Mouse (Mus musculus) liver, embryonic 15.5 days (tissue): ENCODE results near the gene Alpk1. TPM values are rescaled to one million over a fixed set of nuclear protein-coding genes. Genes with fewer than 3 reads are reported as not detected.

Experiments
- ATAC-seq: fragments of 200-750 bp; cut with Nextera tagmentation; 2 replicates; pipeline ENCODE4 v1.8.0; 2017; ENCODE audit warnings: moderate number of reproducible peaks, mild to moderate bottlenecking, moderate library complexity; ENCODE audit not compliant: insufficient read depth
- H3K27ac ChIP-seq: fragments of 300-500 bp; sonication (generic); replicated peaks from 2 replicates; pipeline ENCODE4 v1.5.1; 2015; ENCODE audit warnings: mild to moderate bottlenecking, inconsistent platforms
- H3K27me3 ChIP-seq: fragments of 300-500 bp; sonication (generic); 2 replicates; pipeline ENCODE4 v1.6.1; 2015; ENCODE audit warnings: mild to moderate bottlenecking, inconsistent platforms
- H3K36me3 ChIP-seq: fragments of 300-500 bp; sonication (generic); replicated peaks from 2 replicates; pipeline ENCODE4 v1.6.1; 2015; ENCODE audit warnings: moderate library complexity, mild to moderate bottlenecking, inconsistent platforms
- H3K4me1 ChIP-seq: fragments of 300-500 bp; sonication (generic); replicated peaks from 2 replicates; pipeline ENCODE4 v1.6.1; 2015; ENCODE audit warnings: inconsistent platforms
- H3K4me2 ChIP-seq: fragments of 300-500 bp; sonication (generic); 2 replicates; pipeline ENCODE4 v1.6.1; 2015; ENCODE audit warnings: moderate library complexity, mild to moderate bottlenecking, inconsistent platforms
- H3K4me3 ChIP-seq: fragments of 300-500 bp; sonication (generic); replicated peaks from 2 replicates; pipeline ENCODE4 v1.5.1; 2015; ENCODE audit warnings: mild to moderate bottlenecking, inconsistent platforms
- H3K9ac ChIP-seq: fragments of 300-500 bp; sonication (generic); 2 replicates; pipeline ENCODE4 v1.6.1; 2015; ENCODE audit warnings: moderate library complexity, mild to moderate bottlenecking, inconsistent platforms
- H3K9me3 ChIP-seq: fragments of 300-500 bp; sonication (generic); replicated peaks from 2 replicates; pipeline ENCODE4 v1.6.1; 2016; ENCODE audit warnings: inconsistent platforms
- WGBS: fragments of 180-500 bp; shearing (Covaris S2); methylation state at CpG from one replicate; pipeline ENCODE4 v1.1.7; 2015; ENCODE audit warnings: mixed read lengths; ENCODE audit not compliant: insufficient replicate concordance; 5-methylcytosine and 5-hydroxymethylcytosine counted together
- polyA plus RNA-seq: library from polyadenylated mRNA; unstranded; fragments of >200 nt; fragmentation: Nextera tagmentation; extraction: Ambion mirVana; gene quantifications from 2 replicates; pipeline ENCODE4 v1.2.1, GENCODE M21; 2015

Gene Alpk1
- polyA plus RNA-seq, 1 experiment from 2014 or later, result 0.62 TPM

GRCm38 (mm10) chr3:127634101-127634983, 146.0 kb downstream of the Alpk1 start:
- Histone ChIP-seq H3K27me3 (peaks cover 97% of the 10 kb centered on the region), H3K4me1 (peaks cover 24% of the 10 kb centered on the region), H3K9me3 (no peaks in the 10 kb centered on the region), H3K27ac (no peak overlapping the region), H3K9ac (no peak overlapping the region), H3K4me3 (peak overlapping the region; percentile 40), H3K4me2 (peak overlapping the region; percentile 59), H3K36me3 (no peaks in the 10 kb centered on the region)
- ATAC-seq, result peak; percentile 42; the same call in 1 of the 2 replicates
- 1% methylated on average over 58 of the region's 58 CpGs for WGBS

- no peak within 1 kb of the TSS for H3K9ac ChIP-seq
- peaks cover 24% of the 10 kb centered on the region for H3K4me1 ChIP-seq
- no peaks in the 10 kb centered on the region for H3K36me3 ChIP-seq
- H3K4me3 ChIP-seq, result peak within 1 kb of the TSS; percentile 40
- no peak for ATAC-seq
- 1% methylated on average over 92 of the region's 92 CpGs for WGBS
- peaks cover 96% of the 10 kb centered on the region for H3K27me3 ChIP-seq
- H3K4me2 ChIP-seq, result peak within 1 kb of the TSS; percentile 59
- no peaks in the 10 kb centered on the region for H3K9me3 ChIP-seq
- H3K27ac ChIP-seq, result no peak within 1 kb of the TSS
Measured at GRCm38 (mm10) chr3:127633080-127634032, 147.0 kb downstream of the Alpk1 start, which contains the start of gene Neurog2. TSS of gene Neurog2 (plus strand) at chr3:127633135.

DNA sequence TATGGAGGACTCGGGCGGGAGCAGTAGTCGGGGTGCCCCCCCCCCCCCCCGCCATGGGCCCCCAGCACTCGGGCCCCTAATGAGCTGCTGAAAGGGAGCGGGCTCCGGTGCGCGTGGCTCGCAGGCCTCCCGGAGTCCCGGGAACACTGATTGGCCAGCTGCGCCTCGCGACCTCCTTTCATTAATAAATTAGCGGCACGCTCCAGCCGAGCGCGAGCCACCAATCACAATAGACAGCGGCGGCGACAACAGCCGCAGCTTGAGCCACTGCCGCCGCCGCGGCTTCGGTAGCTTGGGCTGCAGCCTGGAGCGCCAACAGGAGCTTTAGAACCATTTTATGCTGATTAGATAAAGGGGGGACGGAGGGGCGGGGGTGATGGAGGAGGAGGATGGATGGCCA, 147.8 kb downstream of the Alpk1 start:
- under 1% methylated on average over 32 of the region's 32 CpGs for WGBS
- Histone ChIP-seq H3K9ac (no peak overlapping the region), H3K4me3 (peak overlapping the region; percentile 40), H3K9me3 (no peaks in the 10 kb centered on the region), H3K36me3 (no peaks in the 10 kb centered on the region), H3K27me3 (peaks cover 96% of the 10 kb centered on the region), H3K27ac (no peak overlapping the region), H3K4me1 (peaks cover 24% of the 10 kb centered on the region), H3K4me2 (peak overlapping the region; percentile 59)
- ATAC-seq, result no peak

GRCm38 (mm10) chr3:127631582-127631981, 148.7 kb downstream of the Alpk1 start:
- H3K27ac ChIP-seq, result no peak overlapping the region
- no peak overlapping the region for H3K9ac ChIP-seq
- WGBS, result under 1% methylated on average over 10 of the region's 10 CpGs
- no peaks in the 10 kb centered on the region for H3K9me3 ChIP-seq
- peaks cover 24% of the 10 kb centered on the region for H3K4me1 ChIP-seq
- H3K27me3 ChIP-seq, result peaks cover 96% of the 10 kb centered on the region
- H3K4me3 ChIP-seq, result no peak overlapping the region
- ATAC-seq, result no peak
- H3K36me3 ChIP-seq, result no peaks in the 10 kb centered on the region
- H3K4me2 ChIP-seq, result no peak overlapping the region

DNA sequence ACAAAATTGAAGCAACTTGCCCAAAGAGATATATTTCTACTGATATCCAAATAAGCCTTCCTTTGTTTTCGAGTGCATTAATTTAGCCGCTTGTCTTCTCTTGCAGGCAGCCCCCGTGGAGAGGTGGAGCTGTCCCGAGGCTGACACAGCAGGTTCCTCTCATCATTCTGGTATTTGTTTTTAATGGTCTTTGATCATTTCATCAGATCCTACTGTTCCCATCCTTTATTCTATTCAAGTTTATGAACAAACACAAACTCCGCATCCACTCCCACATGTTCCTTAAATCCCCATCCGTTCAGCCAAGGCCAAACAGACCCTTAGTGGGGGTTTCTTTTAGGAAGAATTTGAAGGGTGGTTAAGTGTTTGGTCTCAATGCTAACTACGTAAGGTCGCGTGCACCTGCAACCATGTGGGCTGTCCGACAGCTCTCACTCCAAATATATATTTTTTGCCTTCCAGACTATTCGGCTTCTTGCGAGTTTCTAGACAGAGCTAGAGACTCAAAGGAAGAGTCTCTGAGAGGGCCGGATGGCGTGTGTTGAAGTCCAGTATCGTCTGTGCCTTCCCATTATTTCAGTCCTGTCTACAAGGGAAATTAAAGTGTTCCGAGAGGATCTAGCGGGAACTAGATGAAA, 149.5 kb downstream of the Alpk1 start:
- no peak for ATAC-seq
- peaks cover 97% of the 10 kb centered on the region for H3K27me3 ChIP-seq
- no peaks in the 10 kb centered on the region for H3K36me3 ChIP-seq
- no peak overlapping the region for H3K4me2 ChIP-seq
- H3K9ac ChIP-seq, result no peak overlapping the region
- H3K27ac ChIP-seq, result no peak overlapping the region
- no peak overlapping the region for H3K4me3 ChIP-seq
- no peaks in the 10 kb centered on the region for H3K9me3 ChIP-seq
- H3K4me1 ChIP-seq, result peaks cover 28% of the 10 kb centered on the region
- 5% methylated on average over 17 of the region's 17 CpGs for WGBS

- no peak overlapping the region for H3K27ac ChIP-seq
- H3K27me3 ChIP-seq, result peaks cover 98% of the 10 kb centered on the region
- no peaks in the 10 kb centered on the region for H3K9me3 ChIP-seq
- H3K36me3 ChIP-seq, result no peaks in the 10 kb centered on the region
- no peak overlapping the region for H3K4me2 ChIP-seq
- ATAC-seq, result no peak
- WGBS, result 6% methylated on average over 1 of the region's 1 CpGs
- H3K9ac ChIP-seq, result no peak overlapping the region
- peaks cover 35% of the 10 kb centered on the region for H3K4me1 ChIP-seq
- no peak overlapping the region for H3K4me3 ChIP-seq
Measured at GRCm38 (mm10) chr3:127630190-127630589, 150.1 kb downstream of the Alpk1 start.

DNA sequence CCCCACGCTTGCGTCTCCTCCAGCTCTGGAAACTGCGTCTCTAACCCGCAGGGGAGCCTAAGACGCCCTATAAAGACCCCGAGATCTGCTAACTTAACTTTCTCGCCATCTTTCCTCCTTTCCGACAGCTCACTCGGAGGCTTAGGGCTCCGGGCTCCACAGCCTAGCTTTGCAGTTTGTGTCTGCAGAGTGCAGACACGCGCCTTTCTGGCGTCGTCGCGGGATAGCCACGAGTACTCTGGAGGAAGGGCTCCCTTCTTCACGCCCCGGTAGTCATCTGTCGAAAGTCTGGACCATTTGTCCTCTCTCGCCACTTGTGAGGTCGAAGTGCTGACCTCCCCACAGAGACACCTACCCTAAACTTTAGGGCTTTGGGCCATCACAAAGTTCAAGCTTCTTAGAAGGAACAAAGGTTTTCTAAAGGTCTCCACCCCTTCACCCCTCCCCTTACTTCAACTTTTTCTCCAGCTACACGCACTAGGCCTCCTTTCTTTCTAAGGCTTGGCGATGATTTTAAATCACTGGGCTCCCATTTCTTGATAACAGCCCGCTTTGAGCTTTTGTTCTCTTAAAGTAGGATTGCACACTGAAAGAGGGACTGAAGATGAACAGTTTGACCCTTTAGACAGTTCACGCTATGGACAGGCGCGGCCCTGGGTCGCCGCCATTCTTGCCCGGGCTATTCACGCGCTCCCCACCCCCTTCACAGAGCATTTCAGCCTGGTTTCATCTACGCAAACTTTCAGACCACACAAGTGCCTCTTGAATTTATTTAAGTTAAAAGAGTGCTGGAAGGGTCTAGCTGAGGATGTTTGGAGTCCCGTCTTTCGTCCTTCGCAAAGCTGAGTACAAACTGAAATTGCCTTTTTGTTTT, 151.8 kb downstream of the Alpk1 start:
- Histone ChIP-seq H3K27ac (no peak overlapping the region), H3K9me3 (no peaks in the 10 kb centered on the region), H3K36me3 (no peaks in the 10 kb centered on the region), H3K4me1 (peaks cover 24% of the 10 kb centered on the region), H3K27me3 (peaks cover 96% of the 10 kb centered on the region), H3K9ac (no peak overlapping the region), H3K4me2 (no peak overlapping the region), H3K4me3 (no peak overlapping the region)
- no peak for ATAC-seq
- 2% methylated on average over 37 of the region's 37 CpGs for WGBS

GRCm38 (mm10) chr3:127627956-127628310, 152.4 kb downstream of the Alpk1 start:
- peaks cover 96% of the 10 kb centered on the region for H3K27me3 ChIP-seq
- WGBS, result 5% methylated on average over 9 of the region's 9 CpGs
- no peaks in the 10 kb centered on the region for H3K36me3 ChIP-seq
- no peak overlapping the region for H3K4me3 ChIP-seq
- ATAC-seq, result no peak
- no peak overlapping the region for H3K9ac ChIP-seq
- H3K4me2 ChIP-seq, result no peak overlapping the region
- no peak overlapping the region for H3K27ac ChIP-seq
- H3K9me3 ChIP-seq, result no peaks in the 10 kb centered on the region
- H3K4me1 ChIP-seq, result peaks cover 17% of the 10 kb centered on the region

DNA sequence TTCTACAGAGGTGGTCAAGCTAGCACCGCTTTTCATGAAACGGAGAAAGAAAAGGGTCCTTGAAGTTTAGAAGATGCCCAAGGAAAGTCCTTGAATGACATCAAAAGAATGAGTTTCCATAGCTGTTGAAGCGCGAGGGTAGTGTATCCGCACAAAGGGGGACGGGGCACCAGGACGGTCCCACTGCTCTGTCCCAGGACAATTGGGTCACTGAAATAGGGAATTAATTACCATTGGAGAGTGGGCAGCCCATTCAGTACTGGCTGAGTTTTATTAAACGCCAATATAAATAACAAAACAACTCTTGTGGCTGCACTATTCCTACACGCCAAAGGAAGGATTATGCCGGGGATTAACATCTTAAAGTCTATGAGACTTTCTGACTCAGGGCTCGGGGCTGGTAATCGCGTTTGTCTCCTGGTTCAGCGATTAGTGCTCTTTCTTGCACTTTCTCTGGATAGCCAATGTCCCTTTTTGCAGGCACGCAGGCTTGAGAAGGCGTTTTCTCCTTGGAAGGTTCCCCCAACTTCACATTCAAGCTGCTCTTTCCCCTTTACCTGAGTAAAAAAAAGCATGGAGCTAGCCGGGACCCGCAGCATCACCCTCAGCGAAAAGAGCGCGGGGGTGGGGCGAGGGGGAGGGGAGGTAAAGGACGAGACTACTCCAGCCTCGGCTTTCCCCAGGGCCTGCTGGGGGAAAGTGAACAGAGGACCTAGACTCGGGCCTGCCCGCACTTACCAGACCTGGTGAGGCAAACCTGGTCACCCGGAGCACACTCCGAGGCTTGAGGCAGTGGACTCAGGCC, 153.0 kb downstream of the Alpk1 start:
- Histone ChIP-seq H3K9me3 (no peaks in the 10 kb centered on the region), H3K4me1 (peaks cover 12% of the 10 kb centered on the region)

More for the DNA sequence above, 153.0 kb downstream of the Alpk1 start:
- Histone ChIP-seq H3K27ac (no peak overlapping the region), H3K9ac (no peak overlapping the region), H3K4me3 (no peak overlapping the region), H3K36me3 (no peaks in the 10 kb centered on the region), H3K27me3 (peaks cover 93% of the 10 kb centered on the region), H3K4me2 (no peak overlapping the region)
- 2% methylated on average over 28 of the region's 28 CpGs for WGBS
- ATAC-seq, result no peak
